Mouse (Mus musculus) heart, postnatal 14 days (tissue): ENCODE data around the gene Unc93b1. TPM values are rescaled to one million over a fixed set of nuclear protein-coding genes. Genes with fewer than 3 reads are reported as not detected.
"Not testable (repeated sequence)": the region's sequence is repeated elsewhere in the genome, so short reads cannot be mapped to it uniquely, and the experiment has no call there.

ENCODE experiments used
- DNase-seq, 2 experiments: peaks; one replicate each; pipeline ENCODE4 v3.0.0; 2021 to 2022
- intact Hi-C: fragments of 180-260 bp; cut with DNase I; formaldehyde crosslinking; loops from one replicate; pipeline ENCODE4 v1.15.1; 2025
- total RNA-seq, 2 experiments: library from RNA; stranded (reverse); gene quantifications; 2 replicates each; pipeline ENCODE4 v1.2.3; 2021

Gene Unc93b1
- total RNA-seq, 2 experiments from 2014 or later = 21.7 to 21.9 TPM

- intact Hi-C loops = not testable (repeated sequence)
Measured at GRCm38 (mm10) chr19:3974608-3975007, 39.6 kb downstream of the Unc93b1 start.

GRCm38 (mm10) chr19:3975866-3976265 is 40.9 kb downstream of the Unc93b1 start:
- intact Hi-C loops = no loop called here
- DNase-seq = no peak

More at GRCm38 (mm10) chr19:3974608-3975007, 39.6 kb downstream of the Unc93b1 start:
- DNase-seq = not testable (repeated sequence)

GRCm38 (mm10) chr19:3980309-3980708 is 45.3 kb downstream of the Unc93b1 start:
- peak; percentile 76 to 90 for DNase-seq
- intact Hi-C loops = loop anchor here (2.0 to 5.0 kb wide), 4 partner anchors 34 to 253 kb away; partner anchors contain the start of gene Kmt5b

GRCm38 (mm10) chr19:3980917-3981316 is 45.9 kb downstream of the Unc93b1 start:
- DNase-seq = no peak
- intact Hi-C loops = loop anchor here (2.0 to 5.0 kb wide), 4 partner anchors 34 to 254 kb away; partner anchors contain the start of gene Kmt5b

GRCm38 (mm10) chr19:3983527-3984200 is 48.7 kb downstream of the Unc93b1 start:
- no peak for DNase-seq
- intact Hi-C loops = loop anchor here (5.0 kb wide), 3 partner anchors 96 to 256 kb away; partner anchors contain the start of gene Kmt5b

GRCm38 (mm10) chr19:3985261-3985681 is 50.3 kb downstream of the Unc93b1 start:
- intact Hi-C loops = no loop called here
- peak; percentile 45 to 60 for DNase-seq

- intact Hi-C loops = no loop called here
- peak; percentile 88 to 91 for DNase-seq
Measured at GRCm38 (mm10) chr19:3986334-3986733, 51.3 kb downstream of the Unc93b1 start, which contains the start of gene Acy3. Acy3 (plus strand) TSS chr19:3986570.

GRCm38 (mm10) chr19:3988066-3988465 is 53.1 kb downstream of the Unc93b1 start:
- DNase-seq = no peak
- intact Hi-C loops = no loop called here

- DNase-seq = no peak
- intact Hi-C loops = no loop called here
Measured at GRCm38 (mm10) chr19:3988750-3989149, 53.8 kb downstream of the Unc93b1 start.

GRCm38 (mm10) chr19:3990804-3991203 is 55.8 kb downstream of the Unc93b1 start:
- no peak for DNase-seq
- intact Hi-C loops = no loop called here

GRCm38 (mm10) chr19:3991562-3991961 is 56.6 kb downstream of the Unc93b1 start:
- no peak for DNase-seq
- intact Hi-C loops = no loop called here

GRCm38 (mm10) chr19:3991966-3992365 is 57.0 kb downstream of the Unc93b1 start:
- no peak for DNase-seq
- intact Hi-C loops = no loop called here

GRCm38 (mm10) chr19:3992416-3992815 is 57.4 kb downstream of the Unc93b1 start, which contains the start of gene Tbx10:
Tbx10 (plus strand) TSS chr19:3992752.
- intact Hi-C loops = no loop called here
- no peak for DNase-seq

- DNase-seq = no peak
- intact Hi-C loops = no loop called here
Measured at GRCm38 (mm10) chr19:3994932-3995331, 59.9 kb downstream of the Unc93b1 start.

- intact Hi-C loops = no loop called here
- DNase-seq = no peak
Measured at GRCm38 (mm10) chr19:3995505-3995904, 60.5 kb downstream of the Unc93b1 start.

GRCm38 (mm10) chr19:3996106-3996505 is 61.1 kb downstream of the Unc93b1 start:
- intact Hi-C loops = no loop called here
- DNase-seq = no peak

- intact Hi-C loops = no loop called here
Measured at GRCm38 (mm10) chr19:3996747-3997146, 61.8 kb downstream of the Unc93b1 start.

GRCm38 (mm10) chr19:3997231-3997630 is 62.2 kb downstream of the Unc93b1 start:
- intact Hi-C loops = no loop called here
- no peak for DNase-seq

More at GRCm38 (mm10) chr19:3996747-3997146, 61.8 kb downstream of the Unc93b1 start:
- no peak for DNase-seq

GRCm38 (mm10) chr19:3998335-3998734 is 63.3 kb downstream of the Unc93b1 start:
- intact Hi-C loops = no loop called here
- no peak for DNase-seq
